Mouse (Mus musculus) megakaryocyte, adult 5-6 weeks (primary cell): ENCODE data around the gene Polr1b. TPM values are rescaled to one million over a fixed set of nuclear protein-coding genes. Genes with fewer than 3 reads are reported as not detected.

Experiments used
- ATAC-seq: 2 replicates; pipeline ENCODE4 v1.8.0; 2016; ENCODE audit warnings: mild to moderate bottlenecking, inconsistent platforms; ENCODE audit not compliant: poor library complexity, severe bottlenecking
- total RNA-seq, 2 experiments: library from RNA; stranded (forward) in 1 of 2; stranded (reverse) in 1 of 2; fragments of 153-499, 151-499 nt in 1 of 2; fragments of 221-1000, 200-1000 nt in 1 of 2; gene quantifications; 2 replicates each; pipeline versions ENCODE4 v1.2.3 to v1.2.4; 2015 to 2017

Gene Polr1b
- total RNA-seq, 2 experiments from 2014 or later = 3.3 to 7.1 TPM

DNA sequence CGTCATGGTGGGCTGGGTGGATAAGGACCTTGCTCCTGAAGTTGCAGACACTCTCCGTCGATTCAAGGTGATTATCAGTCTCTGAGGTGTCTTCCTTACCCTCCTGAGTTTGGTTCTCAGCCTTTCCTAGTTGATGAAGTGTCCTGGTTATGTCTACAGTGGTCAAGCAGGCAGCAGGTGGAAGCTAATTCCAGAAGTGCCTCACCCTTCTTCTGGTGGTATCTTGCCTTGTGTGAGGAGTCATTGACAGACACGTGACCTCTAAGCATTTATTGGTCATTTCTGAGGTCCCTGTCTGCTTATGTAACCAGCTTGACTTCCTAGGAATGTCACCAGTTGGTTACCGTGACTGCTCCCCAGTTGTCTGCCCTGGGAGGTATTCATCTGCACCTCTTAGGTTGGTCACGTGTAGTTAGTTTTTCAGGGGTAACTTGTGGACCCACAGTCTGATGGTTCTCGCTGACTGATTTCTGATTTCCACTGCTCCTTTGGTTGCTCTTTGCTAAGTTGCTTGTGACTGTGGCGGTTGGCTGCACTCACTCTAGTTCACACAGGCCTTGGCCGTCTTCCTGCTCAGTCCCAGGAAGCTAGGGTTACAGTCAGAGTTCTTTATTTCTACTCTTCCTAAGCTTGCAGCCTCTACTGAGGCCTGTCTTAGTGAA is 15.0 kb downstream of the Polr1b start:
- no peak for ATAC-seq

DNA sequence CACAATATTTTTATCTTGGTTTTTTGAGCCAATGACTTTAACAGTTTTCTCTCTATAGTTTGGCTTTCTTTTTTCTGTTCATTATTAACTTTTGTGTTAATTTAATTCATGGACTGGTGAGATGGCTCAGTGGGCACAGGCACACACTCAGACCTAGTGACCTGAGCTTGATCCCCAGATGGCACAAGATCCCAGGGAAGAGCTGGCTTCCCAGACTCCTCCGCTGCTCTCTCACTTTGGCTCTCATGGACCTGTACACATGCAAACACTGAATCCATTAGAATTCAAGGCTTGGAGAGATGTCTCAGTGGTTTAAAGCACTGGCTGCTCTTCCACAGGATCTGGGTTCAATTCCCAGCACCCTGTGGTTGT is 15.6 kb downstream of the Polr1b start:
- no peak for ATAC-seq

DNA sequence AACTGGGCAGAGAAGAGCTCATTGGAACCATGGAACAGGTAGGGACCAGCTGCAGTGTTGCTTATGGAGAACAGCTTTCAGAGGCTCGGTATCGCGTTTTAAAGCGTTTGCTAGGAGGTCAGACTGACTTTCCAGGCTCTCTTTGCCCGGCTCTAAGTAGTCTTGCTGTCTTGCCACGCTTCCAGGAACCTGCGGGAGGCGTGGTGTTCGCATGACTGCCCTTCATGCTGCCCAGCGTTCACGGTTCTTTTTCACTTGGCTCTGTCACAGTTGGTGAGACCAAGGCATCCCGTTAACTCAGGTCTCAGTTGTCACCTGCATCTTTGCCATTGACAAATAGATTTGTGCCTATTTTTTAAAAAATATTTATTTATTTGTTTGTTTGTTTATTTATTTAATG is 17.3 kb downstream of the Polr1b start:
- ATAC-seq = no peak

DNA sequence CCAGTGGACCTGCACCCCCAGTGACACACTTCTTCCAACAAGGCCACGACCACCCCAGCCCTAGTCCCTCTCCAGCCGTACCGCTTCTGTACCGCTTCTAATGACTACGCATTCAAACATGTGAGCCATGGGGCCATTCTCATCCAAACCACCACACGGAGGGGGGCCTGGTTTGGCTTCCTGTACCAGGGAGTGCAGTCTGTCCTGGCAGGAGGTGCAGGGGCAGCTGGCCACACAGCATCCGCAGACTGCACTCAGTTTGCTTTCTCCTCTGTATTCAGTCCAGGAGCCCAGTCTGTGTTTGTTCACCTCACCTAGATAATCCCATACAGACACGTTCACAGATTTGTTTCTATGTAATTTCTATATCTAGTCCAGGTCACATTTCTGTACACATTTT is 21.2 kb downstream of the Polr1b start:
- no peak for ATAC-seq

DNA sequence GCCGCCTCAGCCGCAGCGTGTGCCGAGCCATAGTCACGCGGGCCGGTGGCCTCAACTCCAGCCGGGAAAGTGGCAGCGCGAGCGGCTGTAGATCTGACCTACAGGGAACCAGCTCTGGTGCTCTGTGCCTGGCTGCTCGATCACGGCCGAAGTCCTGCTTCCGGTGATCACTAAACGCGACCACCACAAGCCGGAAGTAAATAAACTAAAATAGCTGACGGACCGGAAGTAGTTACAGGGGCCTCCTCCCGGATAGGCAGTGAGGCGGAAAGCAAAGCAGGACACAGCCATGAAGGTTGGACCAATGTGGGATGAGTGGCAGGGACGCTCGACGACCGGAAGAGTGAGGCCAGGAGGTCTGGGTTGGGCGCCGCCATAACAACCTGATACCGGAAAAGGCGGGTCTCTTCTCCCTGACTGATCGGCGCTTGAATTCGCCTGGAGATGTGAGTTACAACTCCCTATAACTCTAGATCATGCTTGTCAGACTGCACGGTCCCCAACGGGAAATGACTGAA is 28.7 kb downstream of the Polr1b start, which contains the start of gene Chchd5:
Gene Chchd5 (plus strand): TSS at position 289 of the 518 bp plus-strand sequence.
- ATAC-seq = peak; percentile 99

DNA sequence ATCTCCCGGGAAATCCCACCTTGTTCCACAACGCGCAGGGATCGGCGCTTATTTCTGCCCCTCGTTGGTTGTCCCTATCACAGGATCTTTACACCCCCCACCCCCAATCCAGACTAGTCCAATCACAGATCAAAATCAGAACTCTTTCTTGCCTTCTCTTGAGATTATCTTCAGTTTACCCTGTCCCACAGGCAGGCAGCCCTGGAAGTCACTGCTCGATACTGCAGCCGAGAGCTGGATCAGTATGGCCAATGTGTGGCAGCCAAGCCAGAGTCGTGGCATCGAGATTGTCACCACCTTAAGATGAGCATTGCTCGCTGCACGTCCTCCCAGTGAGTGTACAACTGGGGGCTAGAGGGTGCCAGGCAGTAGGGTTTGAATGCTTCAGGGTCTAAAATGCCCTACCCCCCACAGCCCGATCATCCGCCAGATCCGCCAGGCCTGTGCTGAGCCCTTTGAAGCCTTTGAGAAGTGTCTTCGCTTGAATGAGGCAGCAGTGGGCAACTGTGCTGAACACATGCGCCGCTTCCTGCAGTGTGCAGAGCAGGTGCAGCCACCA is 29.3 kb downstream of the Polr1b start:
- no peak for ATAC-seq

DNA sequence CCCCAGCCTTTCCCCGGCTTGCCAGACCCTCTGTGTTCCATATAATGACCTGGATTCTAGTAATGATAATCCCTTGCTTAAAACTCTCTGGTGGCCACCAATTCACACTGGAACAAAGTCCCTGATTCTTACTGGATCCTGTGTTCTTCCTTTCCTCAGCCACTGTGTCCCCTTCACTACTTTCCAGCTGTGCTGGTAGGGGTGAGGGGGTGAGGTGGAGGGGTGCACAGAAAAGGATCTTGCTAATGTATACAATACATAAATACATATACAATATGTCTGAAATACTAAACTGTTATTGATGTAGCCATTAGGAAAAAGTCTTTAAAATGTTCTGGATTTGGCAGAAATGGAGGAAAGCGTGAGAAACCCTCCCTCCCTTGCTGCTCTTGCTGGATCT is 30.0 kb downstream of the Polr1b start:
- no peak for ATAC-seq

DNA sequence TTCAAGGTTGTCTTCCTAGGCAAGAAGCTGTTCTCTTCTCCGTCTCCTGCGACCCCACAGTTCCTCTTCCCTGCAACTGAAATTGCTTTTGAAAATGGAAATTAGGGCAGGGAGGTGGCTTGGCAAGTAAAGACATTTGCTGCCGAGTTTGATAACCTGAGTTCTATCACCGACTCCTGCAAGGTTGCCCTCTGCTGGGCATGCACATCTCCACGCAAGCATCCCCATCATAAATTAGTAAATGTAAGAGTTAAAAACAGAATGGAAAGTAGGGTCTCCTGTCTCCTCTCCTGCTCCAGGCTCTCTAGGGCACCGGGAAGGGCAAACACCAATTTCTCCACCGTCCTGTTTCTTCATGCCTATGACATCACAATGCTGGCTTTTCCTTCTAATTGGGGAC is 31.4 kb downstream of the Polr1b start:
- no peak for ATAC-seq

DNA sequence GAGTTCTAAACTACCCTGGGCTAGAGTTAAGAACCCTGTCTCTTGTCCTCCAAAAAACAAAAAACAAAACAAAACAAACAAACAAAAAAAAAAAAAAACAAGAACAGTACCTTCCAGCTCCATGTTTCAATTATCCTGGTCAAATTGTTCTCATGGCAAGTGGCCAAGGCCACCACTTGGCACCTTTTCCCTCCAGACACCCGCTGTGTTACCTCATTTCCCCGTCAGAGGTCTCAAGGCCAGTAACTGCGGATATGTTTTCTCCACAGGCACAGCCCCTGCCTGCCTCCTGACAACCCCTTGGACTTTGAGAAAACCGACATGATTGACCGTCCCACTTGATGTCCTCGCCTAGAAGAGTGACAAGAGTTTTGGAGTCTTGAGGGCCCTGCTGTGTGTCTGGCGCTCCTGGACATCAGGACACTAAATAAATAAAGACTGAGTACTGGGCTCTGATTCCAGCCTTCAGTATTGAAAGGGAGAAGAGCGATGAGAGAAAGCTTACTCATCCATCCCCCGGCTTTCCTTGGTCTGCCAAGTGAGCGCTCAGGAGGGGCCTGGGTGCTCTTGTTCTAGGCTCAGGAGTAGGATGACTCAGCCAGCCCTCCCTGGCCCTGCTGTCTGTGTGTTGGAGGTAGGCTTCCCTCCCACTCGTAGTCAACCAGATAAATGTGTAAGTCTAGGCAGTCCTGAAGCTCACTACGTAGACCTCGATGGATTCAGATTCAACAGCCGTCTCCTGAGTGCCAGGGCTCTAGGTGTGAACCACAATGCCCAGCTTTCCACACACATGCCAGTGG is 32.4 kb downstream of the Polr1b start:
- no peak for ATAC-seq

DNA sequence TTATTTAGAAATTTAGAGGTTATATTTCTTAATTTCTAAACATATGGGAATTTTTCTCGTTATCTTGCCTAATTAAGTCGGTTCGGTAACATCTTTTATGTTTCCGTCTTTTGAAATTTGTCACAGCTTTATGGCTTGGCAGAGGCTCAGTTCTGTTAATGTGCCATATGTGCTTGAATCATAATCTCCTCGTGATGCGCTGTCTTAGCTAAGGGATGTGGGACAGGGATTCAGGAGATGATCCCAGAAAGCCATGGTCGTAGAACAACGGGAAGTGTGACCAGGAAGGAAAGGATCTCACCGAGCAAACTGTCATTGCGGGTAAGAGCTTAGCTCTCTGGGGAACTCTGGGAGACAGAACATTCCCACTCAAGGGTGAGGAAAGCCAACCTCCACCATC is 39.1 kb downstream of the Polr1b start:
- ATAC-seq = no peak

DNA sequence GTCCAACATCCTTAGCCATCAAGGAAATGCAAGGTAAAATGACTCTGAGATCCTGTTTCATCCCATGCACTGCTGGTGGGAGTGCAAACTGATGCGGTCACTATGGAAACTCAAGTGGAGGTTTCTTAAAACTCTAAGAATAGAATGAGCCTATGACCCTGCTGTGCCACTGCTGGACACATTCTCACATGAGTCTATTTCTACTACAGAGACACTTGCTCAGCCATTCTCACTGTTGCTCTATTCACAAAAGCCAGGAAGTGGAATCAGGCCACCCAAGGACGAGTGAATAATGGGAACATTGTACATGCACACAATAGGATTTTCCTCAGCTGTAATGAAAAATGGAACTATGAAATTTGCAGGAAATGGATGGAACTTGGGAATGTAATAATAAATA is 48.0 kb downstream of the Polr1b start:
- no peak for ATAC-seq

DNA sequence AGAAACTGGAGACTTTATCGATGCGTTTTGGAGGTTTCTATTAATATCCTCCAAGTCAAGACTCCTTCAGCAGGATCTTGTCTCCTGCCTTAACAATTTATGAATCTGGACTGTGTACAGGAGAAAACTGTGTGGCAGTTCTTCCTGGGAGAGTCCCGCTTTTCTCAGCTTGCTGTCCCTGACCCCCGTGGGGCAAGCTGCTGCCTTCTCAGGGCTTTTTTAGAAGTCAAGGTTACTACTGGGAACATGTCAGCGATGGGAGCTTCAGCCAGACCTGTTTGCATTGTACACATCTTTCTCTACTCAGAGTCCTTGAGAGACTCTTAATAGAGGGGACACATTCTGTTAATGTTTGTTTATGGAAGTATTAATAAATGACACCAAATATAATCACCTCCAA is 49.6 kb downstream of the Polr1b start:
- no peak for ATAC-seq

DNA sequence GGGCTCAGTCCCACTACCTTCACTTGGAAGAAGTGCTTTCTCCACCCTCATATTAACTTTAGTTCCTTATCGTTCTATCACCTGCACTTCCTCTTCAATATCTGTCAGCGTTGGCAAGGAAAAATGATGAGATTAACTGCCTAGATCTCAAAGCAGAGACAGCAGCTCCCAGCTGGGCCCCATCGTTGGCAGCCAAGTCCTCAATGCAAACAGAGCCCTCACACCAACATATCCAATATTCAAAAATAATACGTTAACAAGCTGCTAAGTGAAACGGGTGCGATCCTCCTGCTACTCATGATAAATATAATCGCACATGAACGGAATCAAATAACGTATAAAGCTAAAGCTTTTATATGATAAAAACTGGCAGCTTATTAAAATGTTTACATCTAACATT is 50.3 kb downstream of the Polr1b start:
- no peak for ATAC-seq

DNA sequence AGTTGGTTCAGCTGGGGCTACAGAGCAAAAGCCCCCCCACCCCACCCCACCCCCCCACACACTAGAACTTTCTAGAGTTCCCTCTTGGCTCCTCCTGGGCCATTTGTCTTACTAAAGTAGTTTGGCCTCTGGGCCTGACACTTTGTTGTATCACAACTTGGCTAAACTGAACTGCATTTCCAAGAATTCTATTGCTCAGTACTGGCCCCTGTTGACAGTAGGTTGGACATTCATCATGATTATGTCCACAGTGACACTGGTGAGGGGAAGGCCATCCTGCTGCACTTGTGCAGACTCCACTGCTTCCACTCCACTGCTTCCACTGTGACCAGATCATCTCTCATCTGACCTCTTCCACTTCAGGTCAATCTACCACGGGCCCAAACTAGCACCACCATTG is 52.0 kb downstream of the Polr1b start:
- no peak for ATAC-seq

DNA sequence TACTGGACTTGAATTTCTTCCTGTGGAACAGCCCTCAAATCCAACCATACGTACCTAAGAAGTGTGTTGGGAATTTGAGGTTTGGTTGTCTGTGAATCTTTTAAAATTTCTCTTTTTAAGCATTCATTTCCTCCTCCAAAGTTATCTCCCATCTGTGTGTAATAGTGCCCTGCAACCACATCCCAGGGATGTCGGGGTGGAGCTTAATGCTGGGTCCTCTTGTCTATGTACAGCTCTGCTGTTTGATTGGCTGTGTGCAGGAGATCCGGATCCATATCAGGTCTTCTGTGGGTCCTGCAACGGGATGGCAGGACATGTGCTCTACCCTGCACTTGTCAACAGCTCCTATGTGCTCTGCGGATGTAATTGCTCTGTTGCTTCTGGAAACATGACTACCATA is 64.0 kb downstream of the Polr1b start:
- ATAC-seq = no peak

DNA sequence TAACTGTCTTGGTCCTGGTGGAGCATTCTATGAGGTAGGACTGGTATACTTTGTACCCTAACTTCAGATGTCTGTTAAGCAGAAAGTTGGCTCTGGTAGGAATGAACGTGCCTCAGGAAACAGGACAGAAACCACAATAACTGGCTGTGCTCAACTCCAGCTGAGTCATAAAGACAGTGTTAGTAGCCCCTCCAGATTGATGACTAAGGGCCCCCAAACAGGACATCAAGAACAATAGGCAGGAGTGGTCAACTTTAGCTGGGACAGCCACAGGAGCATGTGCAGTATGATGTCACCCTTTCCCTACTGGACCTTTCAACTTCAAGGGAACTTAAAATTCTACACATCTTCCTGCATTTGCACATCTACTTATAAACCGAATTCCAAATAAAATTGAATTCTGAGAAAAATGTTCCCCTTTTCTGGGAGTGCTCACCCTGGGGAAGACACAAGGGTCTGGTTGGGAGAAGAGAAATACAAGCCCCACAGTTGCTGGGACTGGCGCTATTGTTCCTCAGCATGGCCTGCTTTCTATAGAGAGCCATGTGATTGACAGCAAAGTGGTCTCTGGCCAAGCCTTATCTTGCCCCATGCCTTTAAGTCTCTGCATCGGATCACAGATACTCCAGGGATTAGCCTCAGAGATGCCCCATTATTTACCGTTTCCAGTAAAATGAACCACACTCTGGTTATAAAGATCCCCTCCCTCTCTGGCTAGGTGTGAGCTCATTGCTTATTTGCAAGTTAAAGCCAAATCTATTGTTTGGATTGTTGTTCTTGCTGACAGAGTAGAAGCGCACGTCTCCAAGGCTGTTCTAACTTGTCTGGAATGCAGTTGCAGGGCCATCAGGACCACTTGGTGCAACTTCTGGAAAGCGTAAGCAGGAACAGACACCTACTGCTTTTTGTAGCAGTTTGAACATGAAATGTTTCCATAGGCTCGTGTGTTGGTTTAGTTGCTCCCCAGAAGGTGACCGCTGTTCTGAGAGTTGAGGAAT is 66.0 kb downstream of the Polr1b start:
- no peak for ATAC-seq

DNA sequence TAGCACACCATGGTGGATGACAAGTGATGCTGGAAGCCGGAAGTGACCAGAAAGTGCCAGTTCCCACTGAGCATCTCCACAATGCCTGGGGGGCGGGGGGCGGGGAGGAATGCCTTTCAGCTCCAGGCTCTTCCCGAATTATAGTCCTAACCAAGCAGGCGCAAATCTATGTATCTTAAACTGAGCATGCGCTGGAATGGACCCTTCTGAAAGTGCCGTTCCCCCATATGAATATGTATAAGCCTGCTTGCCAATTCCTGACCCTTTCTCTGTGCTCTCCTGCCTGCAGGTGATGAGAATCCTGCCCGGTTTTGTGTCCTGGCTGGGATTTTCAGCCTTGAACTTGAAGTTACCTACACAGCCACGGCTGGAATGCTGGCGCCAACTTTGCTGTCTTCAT is 72.6 kb downstream of the Polr1b start:
- no peak for ATAC-seq

DNA sequence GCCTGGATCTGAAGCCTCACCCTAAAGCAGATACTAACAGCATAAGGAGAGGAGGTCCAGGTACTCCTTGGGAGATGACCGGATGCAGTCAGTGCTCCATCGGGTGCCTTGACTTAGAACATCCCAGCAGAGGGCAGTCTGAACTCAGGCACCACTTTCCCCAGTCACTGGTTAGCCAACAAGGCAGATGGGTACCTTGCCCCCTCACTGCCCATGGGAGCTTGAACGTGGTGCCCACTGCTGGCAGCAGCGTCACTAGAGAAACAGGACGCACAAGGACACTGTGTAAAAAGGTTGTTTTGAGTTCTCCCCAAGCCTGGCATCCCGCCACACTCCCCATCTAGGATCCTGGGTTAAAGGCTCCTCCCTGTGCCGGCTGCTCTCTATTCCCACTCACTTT is 73.7 kb downstream of the Polr1b start:
- ATAC-seq = peak; percentile 81

DNA sequence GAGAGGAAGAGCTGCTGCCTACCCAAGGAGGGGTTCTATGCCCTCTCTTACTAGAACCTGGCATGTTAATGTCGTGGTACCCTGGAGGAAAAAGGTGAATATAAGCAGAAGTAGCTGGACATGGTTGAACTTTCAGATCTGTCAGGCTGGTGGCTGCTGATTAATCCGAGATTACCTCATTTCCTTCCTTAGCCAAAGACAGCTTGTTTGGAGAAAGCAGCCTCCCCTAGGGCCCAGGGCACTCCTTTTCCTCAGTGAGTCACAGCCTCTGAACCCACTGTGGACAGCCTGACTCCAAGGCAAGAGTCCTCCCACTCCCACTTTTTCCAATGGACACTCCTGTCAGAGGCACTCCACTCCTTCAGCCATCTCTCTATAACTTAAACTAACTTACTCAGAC is 74.8 kb downstream of the Polr1b start:
- ATAC-seq = peak; percentile 60
